Mouse (Mus musculus): ENCODE results near the gene Wdr74.

Wdr74 gene

GRCm38 (mm10) chr19:8741243-8741869 lies 5.7 kb downstream of the Wdr74 start, which contains the start of gene Stx5a:
Stx5a (plus strand) TSS chr19:8741413.
- DNase-seq (ENCODE audit: low spot score in 2 of 2), result peak; percentile 91 to 95

- DNase-seq (ENCODE audit: low spot score in 2 of 2), result no peak
Observed at GRCm38 (mm10) chr19:8742176-8742575, 6.5 kb downstream of the Wdr74 start.

GRCm38 (mm10) chr19:8745382-8745781 lies 9.8 kb downstream of the Wdr74 start:
- DNase-seq (ENCODE audit: low spot score in 2 of 2), result no peak

GRCm38 (mm10) chr19:8747368-8747767 lies 11.7 kb downstream of the Wdr74 start:
- no peak for DNase-seq (ENCODE audit: low spot score in 2 of 2)

- DNase-seq (ENCODE audit: low spot score in 2 of 2), result no peak
Observed at GRCm38 (mm10) chr19:8755652-8756051, 20.0 kb downstream of the Wdr74 start.

- DNase-seq (ENCODE audit: low spot score in 2 of 2), result peak; percentile 85
Observed at GRCm38 (mm10) chr19:8756635-8757387, 21.2 kb downstream of the Wdr74 start, which contains the start of gene Nxf1. Nxf1 (plus strand) TSS chr19:8757073.

- no peak for DNase-seq (ENCODE audit: low spot score in 2 of 2)
Observed at GRCm38 (mm10) chr19:8757471-8757998, 21.9 kb downstream of the Wdr74 start.

GRCm38 (mm10) chr19:8758899-8759298 lies 23.3 kb downstream of the Wdr74 start:
- no peak for DNase-seq (ENCODE audit: low spot score in 2 of 2)

- DNase-seq (ENCODE audit: low spot score in 2 of 2), result no peak
Observed at GRCm38 (mm10) chr19:8760757-8761156, 25.1 kb downstream of the Wdr74 start.

- no peak for DNase-seq (ENCODE audit: low spot score in 2 of 2)
Observed at GRCm38 (mm10) chr19:8763276-8763675, 27.6 kb downstream of the Wdr74 start.

- no peak for DNase-seq (ENCODE audit: low spot score in 2 of 2)
Observed at GRCm38 (mm10) chr19:8765562-8765961, 29.9 kb downstream of the Wdr74 start.

GRCm38 (mm10) chr19:8770567-8771270 lies 35.1 kb downstream of the Wdr74 start, which contains the start of gene Tmem223:
Tmem223 (plus strand) TSS chr19:8770996.
- peak; percentile 67 to 71 for DNase-seq (ENCODE audit: low spot score in 2 of 2)

GRCm38 (mm10) chr19:8772996-8773395 lies 37.4 kb downstream of the Wdr74 start:
- DNase-seq (ENCODE audit: low spot score in 2 of 2), result no peak

- no peak for DNase-seq (ENCODE audit: low spot score in 2 of 2)
Observed at GRCm38 (mm10) chr19:8773409-8773808, 37.8 kb downstream of the Wdr74 start.

- DNase-seq (ENCODE audit: low spot score in 2 of 2), result peak; percentile 93 to 98
Observed at GRCm38 (mm10) chr19:8774086-8774835, 38.6 kb downstream of the Wdr74 start, which contains the start of gene Tmem179b. Tmem179b (minus strand) TSS chr19:8774467.

GRCm38 (mm10) chr19:8774951-8775421 lies 39.4 kb downstream of the Wdr74 start:
- peak in 1 of 2 experiments; percentile 37 for DNase-seq (ENCODE audit: low spot score in 2 of 2)

GRCm38 (mm10) chr19:8786008-8786781 lies 50.6 kb downstream of the Wdr74 start, which contains the start of gene Taf6l:
Taf6l (minus strand) TSS chr19:8786417.
- peak; percentile 81 to 85 for DNase-seq (ENCODE audit: low spot score in 2 of 2)

GRCm38 (mm10) chr19:8788521-8788920 lies 52.9 kb downstream of the Wdr74 start:
- DNase-seq (ENCODE audit: low spot score in 2 of 2), result no peak

GRCm38 (mm10) chr19:8789171-8789570 lies 53.5 kb downstream of the Wdr74 start:
- no peak for DNase-seq (ENCODE audit: low spot score in 2 of 2)

GRCm38 (mm10) chr19:8790171-8790570 lies 54.5 kb downstream of the Wdr74 start:
- no peak for DNase-seq (ENCODE audit: low spot score in 2 of 2)

Measured in urinary bladder, adult 18-20 months (tissue).